Mouse (Mus musculus) liver, embryonic 12.5 days (tissue): ENCODE data around the gene Ssxb1. TPM values are rescaled to one million over a fixed set of nuclear protein-coding genes. Genes with fewer than 3 reads are reported as not detected.
"Not testable (repeated sequence)": the region's sequence is repeated elsewhere in the genome, so short reads cannot be mapped to it uniquely, and the experiment has no call there.

ENCODE experiments used
- ATAC-seq: fragments of 200-750 bp; cut with Nextera tagmentation; 2 replicates; pipeline ENCODE4 v1.8.0; 2017; ENCODE audit warnings: moderate number of reproducible peaks, mild to moderate bottlenecking, moderate library complexity
- H3K27ac ChIP-seq: fragments of 300-500 bp; sonication (generic); 2 replicates; pipeline ENCODE4 v1.5.1; 2016; ENCODE audit warnings: mild to moderate bottlenecking
- H3K27me3 ChIP-seq: fragments of 300-500 bp; sonication (generic); replicated peaks from 2 replicates; pipeline ENCODE4 v1.6.1; 2016; ENCODE audit warnings: mild to moderate bottlenecking, moderate library complexity
- H3K36me3 ChIP-seq: fragments of 300-500 bp; sonication (generic); 2 replicates; pipeline ENCODE4 v1.6.1; 2016; ENCODE audit warnings: mild to moderate bottlenecking, moderate library complexity
- H3K4me1 ChIP-seq: fragments of 300-500 bp; sonication (generic); 2 replicates; pipeline ENCODE4 v1.6.1; 2016
- H3K4me2 ChIP-seq: fragments of 300-500 bp; sonication (generic); 2 replicates; pipeline ENCODE4 v1.6.1; 2016; ENCODE audit warnings: mild to moderate bottlenecking, moderate library complexity
- H3K4me3 ChIP-seq: fragments of 300-500 bp; sonication (generic); 2 replicates; pipeline ENCODE4 v1.5.1; 2016; ENCODE audit warnings: mild to moderate bottlenecking, moderate library complexity
- H3K9ac ChIP-seq: fragments of 300-500 bp; sonication (generic); 2 replicates; pipeline ENCODE4 v1.6.1; 2016; ENCODE audit warnings: mild to moderate bottlenecking, moderate library complexity
- H3K9me3 ChIP-seq: fragments of 300-500 bp; sonication (generic); replicated peaks from 2 replicates; pipeline ENCODE4 v1.6.1; 2016; ENCODE audit warnings: mild to moderate bottlenecking, moderate library complexity
- WGBS: fragments of 180-500 bp; shearing (Covaris S2); methylation state at CpG from one replicate; pipeline ENCODE4 v1.1.7; 2016; ENCODE audit not compliant: insufficient replicate concordance; 5-methylcytosine and 5-hydroxymethylcytosine counted together
- polyA plus RNA-seq: library from polyadenylated mRNA; unstranded; fragments of >200 nt; fragmentation: Nextera tagmentation; extraction: Ambion mirVana; gene quantifications from 2 replicates; pipeline ENCODE4 v1.2.1, GENCODE M21; 2016

Gene Ssxb1
- polyA plus RNA-seq = not detected in 2 replicates

DNA sequence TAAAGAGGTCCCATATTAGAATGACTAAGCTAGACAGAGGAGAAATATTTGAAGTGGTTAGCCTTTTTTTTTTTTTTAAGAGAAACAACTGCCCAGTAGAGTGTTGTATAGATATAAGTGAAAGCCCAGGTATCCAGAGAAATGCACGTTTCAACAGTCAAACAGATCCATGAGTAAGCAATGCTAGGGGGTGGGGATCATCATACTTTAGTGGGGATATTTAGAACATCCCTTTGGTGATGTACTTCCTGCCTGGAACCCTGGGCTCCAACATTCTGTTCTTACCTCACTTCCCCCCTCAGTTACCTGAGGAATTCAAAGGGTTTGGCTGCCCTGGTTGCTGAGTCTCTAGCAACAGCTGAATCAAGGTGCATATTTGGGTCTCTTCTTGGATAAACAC, at the start of gene Ssxb1:
Gene Ssxb1, plus strand, starts transcription at position 301 of the 400 bp plus-strand sequence.
- H3K9me3 ChIP-seq, H3K36me3 ChIP-seq, H3K4me3 ChIP-seq, H3K9ac ChIP-seq, H3K27me3 ChIP-seq, H3K4me1 ChIP-seq, H3K4me2 ChIP-seq, ATAC-seq, H3K27ac ChIP-seq: not testable (repeated sequence)
- WGBS = 24% methylated on average over 1 of the region's 1 CpGs

DNA sequence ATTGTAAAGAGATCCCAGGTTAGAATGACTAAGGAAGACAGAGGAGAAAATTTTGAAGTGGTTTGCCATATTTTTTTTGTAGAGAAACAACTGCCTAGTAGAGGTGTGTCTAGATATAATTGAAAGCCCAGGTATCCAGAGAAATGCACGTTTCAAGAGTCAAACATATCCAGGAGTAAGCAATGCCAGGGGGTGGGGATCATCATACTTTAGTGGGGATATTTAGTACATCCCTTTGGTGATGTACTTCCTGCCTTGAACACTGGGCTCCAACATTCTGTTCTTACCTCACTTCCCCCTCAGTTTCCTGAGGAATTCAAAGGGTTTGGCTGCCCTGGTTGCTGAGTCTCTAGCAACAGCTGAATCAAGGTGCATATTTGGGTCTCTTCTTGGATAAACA, 46.4 kb upstream of the Ssxb1 start, which contains the start of gene Ssxb9:
Gene Ssxb9, plus strand, starts transcription at position 301 of the 400 bp plus-strand sequence.
- not testable (repeated sequence) for H3K36me3 ChIP-seq, H3K27me3 ChIP-seq, H3K4me1 ChIP-seq, H3K9me3 ChIP-seq, H3K4me3 ChIP-seq, H3K27ac ChIP-seq, ATAC-seq, H3K4me2 ChIP-seq, H3K9ac ChIP-seq
- 10% methylated on average over 1 of the region's 1 CpGs for WGBS

DNA sequence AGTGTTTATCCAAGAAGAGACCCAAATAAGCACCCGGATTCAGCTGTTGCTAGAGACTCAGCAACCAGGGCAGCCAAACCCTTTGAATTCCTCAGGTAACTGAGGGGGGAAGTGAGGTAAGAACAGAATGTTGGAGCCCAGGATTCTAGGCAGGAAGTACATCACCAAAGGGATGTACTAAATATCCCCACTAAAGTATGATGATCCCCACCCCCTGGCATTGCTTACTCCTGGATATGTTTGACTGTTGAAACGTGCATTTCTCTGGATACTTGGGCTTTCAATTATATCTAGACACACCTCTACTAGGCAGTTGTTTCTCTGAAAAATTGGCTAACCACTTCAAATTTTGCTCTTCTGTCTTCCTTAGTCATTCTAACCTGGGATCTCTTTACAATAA, 48.5 kb downstream of the Ssxb1 start, which contains the start of gene Ssxb2:
Gene Ssxb2, minus strand, starts transcription at position 101 of the 400 bp plus-strand sequence.
- not testable (repeated sequence) for ATAC-seq, H3K4me2 ChIP-seq, H3K27me3 ChIP-seq, H3K9ac ChIP-seq, H3K4me3 ChIP-seq, H3K9me3 ChIP-seq, H3K4me1 ChIP-seq, H3K36me3 ChIP-seq, H3K27ac ChIP-seq
- 45% methylated on average over 2 of the region's 2 CpGs for WGBS

Other genes starting within 250 kb of the Ssxb1 start
- 6.7 and 7.0 TPM in 2 replicates for gene Tbc1d25, start 237.1 kb upstream of the Ssxb1 start, polyA plus RNA-seq
- 58.3 and 59.8 TPM in 2 replicates for gene Ebp, start 219.8 kb upstream of the Ssxb1 start, polyA plus RNA-seq
- gene Porcn, start 206.8 kb upstream of the Ssxb1 start, polyA plus RNA-seq = 1.2 and 1.4 TPM in 2 replicates
- gene Ftsj1, start 160.9 kb upstream of the Ssxb1 start, polyA plus RNA-seq = 42.2 and 42.6 TPM in 2 replicates
- 75.0 and 77.7 TPM in 2 replicates for gene Slc38a5, start 142.2 kb upstream of the Ssxb1 start, polyA plus RNA-seq
- gene Ssxb10, start 85.9 kb upstream of the Ssxb1 start, polyA plus RNA-seq = not detected in 2 replicates
- gene Ssxb9, start 46.3 kb upstream of the Ssxb1 start, polyA plus RNA-seq = not detected in 2 replicates
- gene Ssxb2, start 48.4 kb downstream of the Ssxb1 start, polyA plus RNA-seq = not detected in 2 replicates
- not detected in 2 replicates for gene Gm14459, start 111.6 kb downstream of the Ssxb1 start, polyA plus RNA-seq
- gene Ssxb6, start 134.9 kb downstream of the Ssxb1 start, polyA plus RNA-seq = not detected in 2 replicates
- not detected in 2 replicates for gene Ssxb3, start 178.5 kb downstream of the Ssxb1 start, polyA plus RNA-seq